Mouse (Mus musculus) urinary bladder, postnatal 25 days (tissue): ENCODE data around the gene Klhl9.

Experiments
- DNase-seq: peaks from one replicate; pipeline ENCODE4 v3.0.0; 2022; ENCODE audit warnings: low spot score

Gene Klhl9

GRCm38 (mm10) chr4:88715059-88715458 is 7.2 kb downstream of the Klhl9 start:
- DNase-seq = no peak

- DNase-seq = no peak
These were observed 8.0 kb downstream of the Klhl9 start for GRCm38 (mm10) chr4:88714281-88714680.

DNA sequence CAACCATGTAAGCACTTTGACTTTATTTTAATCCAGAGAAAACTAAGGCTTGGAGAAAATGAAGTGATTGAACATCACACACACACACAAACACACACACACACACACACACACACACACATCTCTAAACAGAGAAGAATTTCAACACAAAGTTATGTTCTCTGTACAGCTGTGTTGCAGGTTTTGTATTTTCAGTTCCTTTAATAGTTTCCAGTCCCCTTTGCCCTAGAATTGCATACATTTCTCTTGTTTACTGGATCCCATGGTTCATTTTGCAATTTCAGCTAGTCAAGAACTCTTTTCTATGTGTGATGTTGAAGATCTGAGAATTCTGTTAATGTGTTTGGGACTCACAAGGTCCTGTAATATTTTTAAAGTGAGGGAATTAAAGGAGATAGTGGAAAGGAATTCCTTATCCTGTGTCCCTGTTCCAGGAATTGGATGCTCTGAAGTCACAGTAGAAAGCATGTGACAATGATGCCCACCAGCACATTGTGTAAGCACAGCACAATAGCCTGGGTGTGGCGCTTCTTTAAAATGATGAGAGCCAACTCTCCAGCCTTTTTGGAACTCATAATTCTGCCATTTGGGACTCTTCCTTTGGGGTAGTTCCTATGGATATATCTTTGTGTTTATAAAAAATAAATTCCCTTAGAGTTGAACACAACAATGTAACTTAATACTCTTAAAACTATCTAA is 15.0 kb downstream of the Klhl9 start:
- no peak for DNase-seq

GRCm38 (mm10) chr4:88705924-88706323 is 16.3 kb downstream of the Klhl9 start:
- DNase-seq = no peak

GRCm38 (mm10) chr4:88699301-88699700 is 23.0 kb downstream of the Klhl9 start:
- no peak for DNase-seq

DNA sequence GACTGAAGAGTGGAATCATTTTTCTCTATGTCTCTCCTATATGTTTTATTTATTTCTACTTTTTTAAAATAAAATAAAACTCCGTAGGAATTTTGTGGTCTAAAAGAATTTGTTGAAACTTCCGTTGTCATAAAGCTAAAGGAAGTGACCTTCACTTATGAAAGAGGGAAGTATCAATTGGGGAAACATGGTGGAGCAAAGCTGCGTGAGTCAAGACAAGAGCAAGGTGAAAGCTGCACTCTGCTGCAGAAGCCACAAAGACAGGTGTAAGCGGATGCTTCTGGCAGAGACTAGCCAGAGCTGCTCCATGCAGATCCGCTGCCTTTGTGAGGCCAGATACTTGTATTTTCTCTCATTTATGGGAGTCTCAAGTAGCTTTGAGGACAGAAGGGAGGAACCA is 23.5 kb downstream of the Klhl9 start:
- no peak for DNase-seq

DNA sequence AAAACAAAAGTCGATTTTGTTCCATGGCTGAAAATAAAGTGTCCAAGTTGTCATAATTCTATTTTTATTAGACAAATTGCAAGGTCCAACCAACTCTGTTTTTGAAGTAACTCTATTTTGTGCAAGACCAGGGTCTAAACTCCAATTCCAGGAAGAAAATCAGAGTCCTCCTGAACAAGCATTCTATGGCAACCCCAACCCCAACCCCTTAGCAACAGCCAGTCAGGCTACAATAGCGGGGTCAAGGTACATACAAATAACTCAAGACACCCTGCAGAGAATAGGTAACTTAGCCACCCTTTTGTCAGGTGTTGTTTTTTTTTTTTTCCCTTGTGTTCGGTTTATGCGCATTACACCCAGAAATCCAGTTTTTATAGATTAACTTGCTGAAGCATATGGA is 24.5 kb downstream of the Klhl9 start:
- DNase-seq = no peak

DNA sequence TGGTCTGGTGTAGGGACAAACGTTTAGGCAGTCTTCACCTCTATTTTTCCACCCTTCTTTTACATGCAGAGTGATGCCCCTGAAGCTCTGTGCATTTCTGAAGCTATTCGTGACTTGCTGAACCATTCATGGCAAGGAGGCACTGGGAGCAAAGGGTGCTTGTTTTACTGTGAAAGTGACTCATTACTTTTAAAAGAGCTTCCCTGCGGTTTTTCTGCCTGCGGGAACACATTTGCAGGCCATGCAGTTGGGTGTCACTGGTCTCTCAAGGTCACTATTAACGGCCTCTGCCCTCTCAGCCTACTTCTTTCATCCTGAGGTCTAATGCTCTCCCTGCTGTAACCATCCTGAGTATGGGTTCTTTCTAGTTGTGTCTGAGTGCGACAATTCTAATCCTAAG is 25.2 kb downstream of the Klhl9 start:
- DNase-seq = no peak

DNA sequence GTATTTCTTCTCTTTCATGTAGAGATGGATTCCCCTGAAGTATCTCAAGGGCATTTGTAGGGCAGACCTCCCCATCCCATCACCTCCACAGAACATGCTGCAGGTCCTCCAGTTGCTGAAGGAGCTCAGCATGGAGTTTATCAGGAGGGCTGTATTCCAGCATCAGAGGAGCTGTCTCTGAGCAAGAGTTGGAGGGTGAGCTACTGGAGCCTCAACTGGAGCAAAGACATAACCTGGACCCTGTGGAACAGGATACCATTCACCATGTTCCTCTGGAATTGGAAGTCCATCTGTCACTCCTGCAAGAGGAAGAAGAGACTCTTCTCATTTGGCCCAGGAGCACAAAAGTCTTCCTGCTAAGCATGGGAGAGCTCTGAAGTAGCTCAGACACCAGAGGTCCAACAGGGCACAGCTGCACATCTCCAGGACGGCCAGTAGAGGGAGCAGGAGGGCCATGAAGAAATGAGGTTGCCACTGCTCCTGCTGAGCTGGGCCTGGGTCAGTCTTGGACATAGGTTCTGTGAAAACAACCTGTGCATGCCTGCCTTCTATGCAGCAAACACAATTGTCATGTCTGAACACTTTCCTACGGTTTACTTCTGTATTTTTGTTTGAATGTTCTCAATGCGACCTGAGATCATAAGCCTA is 25.9 kb downstream of the Klhl9 start:
- DNase-seq = peak; percentile 77

- no peak for DNase-seq
These were observed 28.9 kb downstream of the Klhl9 start for GRCm38 (mm10) chr4:88693392-88693791.

GRCm38 (mm10) chr4:88692537-88692936 is 29.7 kb downstream of the Klhl9 start:
- no peak for DNase-seq

GRCm38 (mm10) chr4:88691259-88691658 is 31.0 kb downstream of the Klhl9 start, which contains the start of gene Ifnab:
Gene Ifnab, minus strand, starts transcription at chr4:88691359.
- DNase-seq = no peak

DNA sequence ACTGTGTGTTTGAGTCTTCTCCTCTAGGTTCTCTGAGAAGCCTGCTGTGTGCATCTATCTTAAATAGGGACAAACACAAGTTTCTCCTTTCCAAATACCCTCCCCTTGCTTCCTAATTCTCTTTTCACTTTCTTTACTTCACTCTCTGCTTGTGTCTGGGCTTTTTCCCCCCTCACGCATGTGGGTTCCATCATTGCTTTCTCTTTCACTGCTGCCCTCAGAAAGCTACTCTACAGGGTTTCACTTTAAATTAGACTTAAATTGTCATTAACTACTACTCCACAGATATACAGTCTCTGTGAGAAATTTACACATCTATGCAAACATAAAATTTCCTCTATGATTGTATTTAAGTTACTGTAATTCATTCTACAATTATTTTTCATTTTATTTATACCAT is 38.5 kb downstream of the Klhl9 start, which contains the start of gene Ifna2:
TSS of gene Ifna2 (minus strand) at position 101 of the 400 bp plus-strand sequence.
- no peak for DNase-seq

- no peak for DNase-seq
These were observed 40.9 kb downstream of the Klhl9 start for GRCm38 (mm10) chr4:88681353-88681752.

GRCm38 (mm10) chr4:88680362-88680761 is 41.9 kb downstream of the Klhl9 start:
- DNase-seq = no peak

DNA sequence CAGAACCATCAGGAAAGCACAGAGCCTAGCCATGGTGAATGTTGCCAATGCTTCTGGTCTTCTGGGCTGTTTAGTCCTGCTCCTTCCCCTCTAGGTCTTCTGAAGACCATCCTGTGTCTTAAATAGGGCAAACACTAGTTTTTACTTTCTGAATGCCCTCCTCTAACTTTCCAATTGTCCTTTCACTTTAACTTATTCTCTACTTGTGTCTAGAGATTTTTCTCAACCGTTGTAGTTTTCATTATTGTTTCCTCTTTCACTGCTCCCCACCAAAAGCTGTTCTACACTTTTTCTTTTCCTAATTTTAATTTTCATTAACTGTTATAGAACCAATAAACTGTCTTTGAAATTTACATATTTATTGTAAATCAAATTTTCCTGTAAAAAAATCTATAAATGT is 45.4 kb downstream of the Klhl9 start, which contains the start of gene Ifna16:
TSS of gene Ifna16 (minus strand) at position 101 of the 400 bp plus-strand sequence.
- DNase-seq = no peak
